Mouse (Mus musculus) left cerebral cortex, adult 18-20 months (tissue): ENCODE measurements around the gene Gm2696. TPM values are rescaled to one million over a fixed set of nuclear protein-coding genes. Genes with fewer than 3 reads are reported as not detected.
"Not testable (repeated sequence)": the region's sequence is repeated elsewhere in the genome, so short reads cannot be mapped to it uniquely, and the experiment has no call there.

Source experiments
- DNase-seq, 2 experiments: peaks; one replicate each; pipeline ENCODE4 v3.0.0; 2021 to 2022; ENCODE audit warnings: low spot score in 2 of 2, mixed read lengths in 1 of 2
- long read RNA-seq, 2 experiments: library from polyadenylated mRNA; stranded (forward); transcript quantifications; one replicate each; pipeline ENCODE4 v2.0.0; 2021
- total RNA-seq, 2 experiments: library from RNA; stranded (reverse); gene quantifications; 2 replicates each; pipeline ENCODE4 v1.2.3; 2021

Gm2696 gene
- total RNA-seq, result not detected
- long read RNA-seq, experiment 1, result 0 reads
- long read RNA-seq, experiment 2, result 0 reads

DNA sequence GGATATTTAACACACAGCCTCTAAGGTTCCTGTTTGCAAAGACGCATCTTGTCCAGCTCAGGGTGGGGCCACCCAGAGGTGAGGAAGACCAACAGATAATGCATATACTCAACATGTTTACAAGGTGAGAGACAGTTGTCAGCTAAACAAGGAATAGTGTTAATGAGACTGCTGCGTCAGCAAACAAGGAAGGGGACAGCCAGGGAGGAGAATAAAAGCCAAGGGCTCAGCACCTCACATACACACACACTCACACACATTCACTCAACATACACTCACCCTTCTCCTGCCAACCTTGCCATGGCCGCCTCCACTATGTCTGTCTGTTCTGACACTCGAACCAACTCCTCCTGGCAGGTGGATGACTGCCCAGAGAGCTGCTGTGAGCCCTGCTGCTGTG lies at the start of gene Gm2696:
TSS of gene Gm2696 (plus strand) at position 301 of the 400 bp plus-strand sequence.
- DNase-seq, result no peak

DNA sequence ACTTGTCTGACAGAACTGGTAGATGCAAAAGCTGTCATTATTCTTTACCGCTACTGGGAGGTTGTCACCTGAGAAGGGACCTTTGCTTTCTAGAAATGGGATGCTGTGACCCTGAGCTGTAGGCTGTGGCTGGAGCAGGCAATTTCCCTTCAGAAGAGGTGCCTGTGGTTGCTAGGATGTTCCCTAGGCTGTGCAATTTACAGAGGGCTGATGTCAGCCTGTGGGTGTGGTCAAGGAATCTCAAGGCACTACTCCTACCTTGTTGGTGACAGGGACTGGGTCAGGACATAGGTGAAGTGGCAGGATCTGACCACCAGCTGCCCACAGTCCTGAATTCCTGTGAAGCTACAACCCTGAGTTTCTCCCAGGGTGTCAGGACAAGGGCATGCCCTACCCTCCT lies 44.8 kb upstream of the Gm2696 start:
- no peak for DNase-seq

DNA sequence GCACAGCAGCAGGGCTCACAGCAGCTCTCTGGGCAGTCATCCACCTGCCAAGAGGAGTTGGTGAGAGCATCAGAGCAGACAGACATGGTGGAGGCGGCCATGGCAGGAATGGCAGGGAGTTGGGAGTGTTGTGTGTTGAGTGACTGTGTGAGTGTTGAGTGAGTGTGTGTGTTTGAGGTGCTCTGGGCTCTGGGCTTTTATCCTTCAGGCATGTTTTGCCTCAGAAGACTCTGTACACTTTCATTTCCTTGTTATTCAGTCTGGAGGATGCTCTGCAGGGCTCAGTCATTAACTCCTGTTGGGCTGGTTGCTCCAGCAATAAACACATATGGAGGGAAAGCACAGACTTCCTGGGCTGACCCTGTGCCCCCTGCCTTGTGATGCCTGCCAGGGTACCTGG lies 43.3 kb upstream of the Gm2696 start, which contains the start of gene Gm3238:
TSS of gene Gm3238 (minus strand) at position 101 of the 400 bp plus-strand sequence.
- DNase-seq, result not testable (repeated sequence)

DNA sequence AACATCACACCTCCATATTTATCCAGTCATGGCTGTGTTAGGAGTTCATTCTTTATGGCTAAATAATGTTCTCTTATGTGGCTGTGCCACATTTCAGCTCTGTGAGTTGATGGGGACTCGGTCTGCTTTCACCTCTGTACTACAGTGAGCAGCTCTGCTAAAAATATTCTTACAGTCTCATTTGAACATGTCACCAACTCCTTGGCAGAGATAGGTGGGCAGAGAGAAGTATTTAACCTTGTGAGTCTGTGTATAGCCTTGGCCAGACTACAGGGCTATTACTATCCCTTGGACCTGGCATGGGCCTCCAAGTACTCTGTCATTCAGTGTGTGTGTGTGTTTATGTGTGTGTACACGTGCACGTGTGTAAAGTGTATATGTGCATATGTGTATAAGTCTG lies 42.3 kb upstream of the Gm2696 start:
- not testable (repeated sequence) for DNase-seq

DNA sequence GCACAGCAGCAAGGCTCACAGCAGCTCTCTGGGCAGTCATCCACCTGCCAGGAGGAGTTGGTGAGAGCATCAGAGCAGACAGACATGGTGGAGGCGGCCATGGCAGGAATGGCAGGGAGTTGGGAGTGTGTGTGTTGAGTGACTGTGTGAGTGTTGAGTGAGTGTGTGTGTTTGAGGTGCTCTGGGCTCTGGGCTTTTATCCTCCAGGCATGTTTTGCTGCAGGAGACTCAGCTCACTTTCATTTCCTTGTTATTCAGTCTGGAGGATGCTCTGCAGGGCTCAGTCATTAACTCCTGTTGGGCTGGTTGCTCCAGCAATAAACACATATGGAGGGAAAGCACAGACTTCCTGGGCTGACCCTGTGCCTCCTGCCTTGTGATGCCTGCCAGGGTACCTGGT lies 37.6 kb upstream of the Gm2696 start, which contains the start of gene Gm7138:
TSS of gene Gm7138 (minus strand) at position 101 of the 400 bp plus-strand sequence.
- DNase-seq, result not testable (repeated sequence)

DNA sequence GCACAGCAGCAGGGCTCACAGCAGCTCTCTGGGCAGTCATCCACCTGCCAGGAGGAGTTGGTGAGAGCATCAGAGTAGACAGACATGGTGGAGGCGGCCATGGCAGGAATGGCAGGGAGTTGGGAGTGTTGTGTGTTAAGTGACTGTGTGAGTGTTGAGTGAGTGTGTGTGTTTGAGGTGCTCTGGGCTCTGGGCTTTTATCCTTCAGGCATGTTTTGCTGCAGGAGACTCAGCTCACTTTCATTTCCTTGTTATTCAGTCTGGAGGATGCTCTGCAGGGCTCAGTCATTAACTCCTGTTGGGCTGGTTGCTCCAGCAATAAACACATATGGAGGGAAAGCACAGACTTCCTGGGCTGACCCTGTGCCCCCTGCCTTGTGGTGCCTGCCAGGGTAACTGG lies 32.0 kb upstream of the Gm2696 start, which contains the start of gene Gm3250:
TSS of gene Gm3250 (minus strand) at position 101 of the 400 bp plus-strand sequence.
- DNase-seq, result not testable (repeated sequence)

DNA sequence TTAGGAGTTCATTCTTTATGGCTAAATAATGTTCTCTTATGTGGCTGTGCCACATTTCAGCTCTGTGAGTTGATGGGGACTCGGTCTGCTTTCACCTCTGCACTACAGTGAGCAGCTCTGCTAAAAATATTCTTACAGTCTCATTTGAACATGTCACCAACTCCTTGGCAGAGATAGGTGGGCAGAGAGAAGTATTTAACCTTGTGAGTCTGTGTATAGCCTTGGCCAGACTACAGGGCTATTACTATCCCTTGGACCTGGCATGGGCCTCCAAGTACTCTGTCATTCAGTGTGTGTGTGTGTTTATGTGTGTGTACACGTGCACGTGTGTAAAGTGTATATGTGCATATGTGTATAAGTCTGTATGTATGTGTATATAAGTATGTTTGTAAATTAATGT lies 31.1 kb upstream of the Gm2696 start:
- DNase-seq, result not testable (repeated sequence)

DNA sequence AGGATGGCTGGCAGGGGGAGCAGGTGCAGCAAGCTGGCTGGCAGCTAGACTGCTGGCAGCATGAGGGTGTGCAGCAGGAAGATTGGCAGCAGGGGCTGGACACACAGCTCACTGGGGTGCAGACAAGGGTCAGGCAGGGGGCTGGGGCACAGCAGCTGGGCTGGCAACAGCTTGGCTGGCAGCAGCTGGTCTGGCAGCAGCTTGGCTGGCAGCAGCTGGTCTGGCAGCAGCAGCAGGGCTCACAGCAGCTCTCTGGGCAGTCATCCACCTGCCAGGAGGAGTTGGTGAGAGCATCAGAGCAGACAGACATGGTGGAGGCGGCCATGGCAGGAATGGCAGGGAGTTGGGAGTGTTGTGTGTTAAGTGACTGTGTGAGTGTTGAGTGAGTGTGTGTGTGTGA lies 26.6 kb upstream of the Gm2696 start, which contains the start of gene Gm7137:
TSS of gene Gm7137 (minus strand) at position 325 of the 400 bp plus-strand sequence.
- not testable (repeated sequence) for DNase-seq

DNA sequence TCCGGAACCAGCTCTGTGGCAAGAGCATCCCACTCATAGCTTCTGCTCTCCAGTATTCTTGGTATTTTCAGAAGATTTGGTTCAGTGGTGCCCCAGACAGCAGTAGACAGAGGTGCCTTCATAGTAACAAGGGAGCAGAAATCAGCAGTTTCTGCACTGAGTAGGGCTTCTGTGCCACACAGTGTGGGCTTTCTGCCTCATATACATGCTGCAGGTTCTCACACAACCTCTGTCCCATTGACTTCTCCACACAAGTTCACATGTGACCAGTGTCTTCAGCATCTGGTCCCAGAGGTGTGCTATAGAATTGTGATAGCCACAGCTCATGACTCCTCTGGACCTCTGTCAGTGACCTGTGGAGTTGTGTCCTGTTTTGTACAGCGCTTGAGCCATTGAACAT lies 25.9 kb upstream of the Gm2696 start:
- DNase-seq, result no peak

DNA sequence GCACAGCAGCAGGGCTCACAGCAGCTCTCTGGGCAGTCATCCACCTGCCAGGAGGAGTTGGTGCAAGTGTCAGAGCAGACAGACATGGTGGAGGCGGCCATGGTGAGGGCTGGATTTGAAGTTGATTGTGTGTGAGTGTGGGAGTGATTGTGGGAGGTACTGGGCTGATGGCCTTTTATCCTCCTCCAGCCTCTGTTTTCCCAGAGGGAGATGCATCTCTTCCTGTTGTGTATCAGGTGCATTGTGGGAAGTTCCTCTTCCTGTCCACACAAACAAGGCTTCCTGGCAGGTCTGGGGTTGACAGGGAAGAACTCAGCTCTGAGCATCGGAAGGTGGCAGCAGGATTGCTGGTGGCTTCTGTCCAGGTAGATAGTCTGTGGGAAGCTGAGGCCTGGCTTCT lies 19.5 kb upstream of the Gm2696 start, which contains the start of gene Gm9639:
TSS of gene Gm9639 (minus strand) at position 101 of the 400 bp plus-strand sequence.
- DNase-seq, result no peak

DNA sequence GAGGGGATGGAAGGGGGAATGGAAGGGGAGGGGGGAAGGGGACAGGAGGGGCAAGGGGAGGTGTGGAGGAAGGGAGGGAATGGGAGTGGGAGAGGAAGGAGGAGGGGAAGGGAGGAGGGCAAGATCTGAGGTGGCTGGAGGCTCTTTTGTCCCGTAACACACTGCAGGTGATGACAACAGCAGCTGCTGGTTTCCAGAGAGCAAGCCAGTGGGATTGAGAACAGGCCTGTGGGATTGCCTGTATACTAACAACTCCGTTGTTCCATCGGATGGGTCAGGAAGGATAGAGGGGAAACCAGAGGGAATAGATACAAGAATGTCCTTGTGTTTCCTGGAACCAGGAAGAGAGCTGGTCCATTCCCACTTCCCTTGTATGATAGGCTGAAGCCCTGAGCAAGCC lies 16.8 kb upstream of the Gm2696 start:
- no peak for DNase-seq

DNA sequence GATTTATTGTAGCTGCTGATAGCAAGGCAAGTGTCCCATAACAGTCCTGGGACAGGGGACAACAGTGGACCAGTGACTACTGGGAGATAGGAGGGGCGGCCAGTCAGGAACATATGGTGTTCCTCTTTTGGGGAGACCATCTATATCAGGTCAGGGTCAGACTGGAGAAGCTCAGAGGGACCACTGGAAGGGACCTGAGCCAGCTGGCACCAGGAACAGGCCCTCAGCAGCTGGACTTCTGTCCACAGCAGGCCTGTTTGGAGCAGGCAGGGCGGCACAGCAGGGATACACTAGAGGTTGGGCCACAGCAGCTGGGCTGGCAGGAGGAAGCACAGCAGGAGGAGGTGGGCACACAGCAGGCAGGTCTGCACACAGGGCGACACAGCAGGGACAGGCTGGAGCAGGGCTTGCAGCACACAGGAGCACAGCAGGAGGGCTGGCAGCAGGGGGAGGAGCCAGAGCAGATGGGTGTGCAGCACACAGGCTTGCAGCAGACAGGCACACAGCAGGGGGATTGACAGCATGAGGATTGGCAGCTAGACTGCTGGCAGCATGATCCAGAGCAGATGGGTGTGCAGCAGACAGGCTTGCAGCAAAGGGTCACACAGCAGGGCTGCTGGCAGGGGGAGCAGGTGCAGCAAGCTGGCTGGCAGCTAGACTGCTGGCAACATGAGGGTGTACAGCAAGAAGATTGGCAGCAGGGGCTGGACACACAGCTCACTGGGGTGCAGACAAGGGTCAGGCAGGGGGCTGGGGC lies 16.1 kb upstream of the Gm2696 start:
- not testable (repeated sequence) for DNase-seq

DNA sequence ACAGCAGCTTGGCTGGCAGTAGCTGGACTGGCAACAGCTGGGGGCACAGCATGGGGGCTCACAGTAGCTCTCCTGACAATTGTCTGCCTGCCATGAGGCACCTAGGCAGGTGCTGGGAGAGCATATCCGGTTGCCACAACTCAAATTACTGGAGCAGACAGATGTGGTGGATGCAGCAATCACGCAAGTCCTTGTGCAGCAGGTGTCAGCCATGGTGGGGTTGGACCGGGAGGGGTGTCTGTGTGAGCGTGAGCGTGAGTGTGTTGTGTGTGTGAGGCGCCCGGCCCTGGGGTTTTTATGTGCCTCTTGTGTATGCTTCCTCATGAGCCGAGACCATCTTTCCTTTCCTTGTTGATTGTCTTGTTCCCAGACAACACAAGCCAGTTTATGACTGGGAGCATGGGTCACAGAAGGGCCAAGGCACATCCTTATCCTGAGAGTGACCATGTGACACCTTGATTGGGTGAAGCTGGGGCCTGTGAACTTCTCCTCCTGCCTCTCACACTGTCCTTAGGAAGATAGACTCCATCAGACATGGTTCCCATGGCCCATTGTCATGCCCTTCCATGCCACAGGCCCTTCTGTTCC lies 15.5 kb upstream of the Gm2696 start, which contains the start of gene Gm19668:
TSS of gene Gm19668 (minus strand) at position 213 of the 588 bp plus-strand sequence.
- no peak for DNase-seq

DNA sequence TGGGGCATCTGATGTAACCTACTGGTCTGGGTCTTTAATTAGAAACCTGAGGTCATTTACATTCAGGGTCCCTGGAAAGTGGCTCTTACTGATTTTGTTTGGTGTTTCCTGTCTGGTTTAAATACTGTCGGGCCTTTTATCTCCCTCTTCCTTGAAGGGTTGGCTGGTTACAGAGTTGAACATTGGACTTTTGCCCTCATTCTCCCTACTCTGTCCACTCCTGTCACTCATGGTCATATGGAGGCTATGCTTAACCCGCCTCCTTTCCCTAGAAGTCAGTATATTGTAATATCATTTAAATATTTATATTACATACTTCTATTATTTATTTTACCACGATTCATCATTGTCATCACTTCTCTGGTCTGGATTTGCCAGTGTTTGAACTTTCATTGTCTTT lies 10.4 kb upstream of the Gm2696 start:
- DNase-seq, result no peak

DNA sequence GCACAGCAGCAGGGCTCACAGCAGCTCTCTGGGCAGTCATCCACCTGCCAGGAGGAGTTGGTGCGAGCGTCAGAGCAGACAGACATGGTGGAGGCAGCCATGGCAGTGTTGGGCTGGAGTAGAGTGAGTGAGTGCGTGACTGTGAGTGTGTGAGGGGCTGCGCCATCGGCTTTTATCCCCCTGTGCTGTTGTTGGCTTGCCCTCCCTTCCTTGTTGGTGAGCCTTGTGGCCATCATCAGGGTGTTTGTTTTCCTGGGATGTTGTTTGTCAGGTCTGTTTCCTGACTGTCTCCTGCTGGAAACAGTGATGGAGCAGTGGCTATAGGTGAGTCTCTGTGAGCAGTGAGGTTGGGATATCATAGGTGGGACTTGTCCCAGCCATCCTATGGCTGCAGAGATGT lies 2.7 kb upstream of the Gm2696 start, which contains the start of gene Gm9507:
TSS of gene Gm9507 (minus strand) at position 101 of the 400 bp plus-strand sequence.
- no peak for DNase-seq

DNA sequence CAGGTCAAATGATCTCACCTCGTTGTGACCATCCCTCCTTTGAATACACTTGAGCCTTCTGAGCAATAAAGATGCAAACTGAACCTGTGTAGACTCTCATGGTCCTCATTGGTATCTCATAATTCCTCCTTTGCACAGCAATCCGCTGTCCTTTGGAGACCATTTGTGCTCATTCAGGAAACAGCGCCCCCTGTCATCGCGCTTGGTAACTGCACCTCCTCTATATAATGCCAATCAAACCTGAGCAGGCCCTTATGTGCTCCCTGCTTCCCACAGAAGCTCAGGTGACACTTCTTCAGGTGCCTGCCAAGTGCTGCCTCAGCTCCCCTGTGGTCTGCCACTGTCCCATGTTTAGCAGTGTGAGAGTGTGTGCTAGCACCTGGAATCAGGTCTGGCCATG lies 1.0 kb downstream of the Gm2696 start:
- no peak for DNase-seq

DNA sequence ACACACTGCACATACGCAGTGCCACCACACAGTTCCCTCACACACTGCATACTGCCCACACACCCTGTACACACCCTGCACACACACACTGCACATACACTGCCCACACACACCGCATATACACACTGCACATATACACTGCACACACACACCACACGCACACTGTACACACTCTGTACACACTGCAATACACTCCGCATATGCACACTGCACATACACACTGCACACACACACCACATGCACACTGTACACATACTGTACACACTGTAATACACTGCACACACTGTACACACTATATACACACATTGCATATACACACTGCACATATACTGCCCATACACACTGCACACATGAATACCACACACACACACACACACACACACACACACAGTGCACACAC lies 4.0 kb downstream of the Gm2696 start:
- DNase-seq, result no peak

DNA sequence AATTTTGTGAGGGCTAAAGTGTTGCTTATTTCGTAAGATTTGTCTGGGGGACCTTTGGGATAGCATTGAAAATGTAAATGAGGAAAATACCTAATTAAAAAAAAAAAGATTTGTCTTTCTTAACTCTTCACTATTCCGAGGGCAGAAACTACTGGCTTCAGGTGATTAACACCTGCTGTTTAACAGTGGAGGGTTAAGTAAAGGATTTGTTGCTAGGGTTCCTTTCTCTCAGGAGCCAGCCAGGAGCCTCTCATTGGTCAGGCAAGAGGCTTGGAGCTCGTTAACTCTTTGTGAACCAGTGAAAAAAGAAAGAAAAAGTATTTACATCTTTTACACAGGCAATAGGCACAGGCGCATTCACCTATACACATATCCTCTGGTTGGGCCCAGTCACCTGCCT lies 4.7 kb downstream of the Gm2696 start:
- no peak for DNase-seq

DNA sequence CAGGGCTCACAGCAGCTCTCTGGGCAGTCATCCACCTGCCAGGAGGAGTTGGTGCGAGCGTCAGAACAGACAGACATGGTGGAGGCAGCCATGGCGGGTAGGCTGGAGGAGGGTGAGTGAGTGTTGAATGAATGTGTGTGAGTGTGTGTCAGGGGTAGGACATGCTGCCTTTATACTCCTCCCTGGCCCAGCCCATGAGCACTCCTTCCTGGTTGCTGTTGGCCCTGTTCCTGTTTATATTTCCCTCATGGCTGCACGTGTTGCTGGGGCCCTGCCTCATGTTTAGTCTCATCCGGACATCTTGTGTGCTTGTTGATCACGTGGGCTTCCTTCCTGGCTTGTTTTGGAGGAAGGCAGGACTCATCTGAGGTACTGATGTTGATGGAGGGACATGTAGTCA lies 12.5 kb downstream of the Gm2696 start, which contains the start of gene Krtap10-4:
TSS of gene Krtap10-4 (minus strand) at position 145 of the 400 bp plus-strand sequence.
- no peak for DNase-seq

DNA sequence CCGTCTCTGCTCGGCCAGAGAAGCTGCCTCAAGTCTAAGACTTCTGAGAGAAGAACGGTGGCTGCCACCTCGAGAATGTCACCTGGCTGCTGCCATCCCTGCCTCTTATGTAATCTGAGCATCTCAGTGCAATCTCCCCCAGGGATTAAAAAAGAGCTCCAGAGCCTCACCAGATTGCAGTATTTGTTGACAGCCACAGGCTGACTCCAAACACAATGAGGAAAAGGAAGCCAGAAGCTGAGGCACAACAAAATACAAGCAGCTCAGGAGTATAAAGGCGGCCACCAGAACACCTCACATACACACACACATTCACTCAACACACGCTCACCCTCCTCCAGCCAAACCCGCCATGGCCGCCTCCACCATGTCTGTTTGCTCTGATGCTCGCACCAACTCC lies 21.2 kb downstream of the Gm2696 start, which contains the start of gene Krtap10-10:
TSS of gene Krtap10-10 (plus strand) at position 301 of the 400 bp plus-strand sequence.
- DNase-seq, result peak; percentile 14 to 43

DNA sequence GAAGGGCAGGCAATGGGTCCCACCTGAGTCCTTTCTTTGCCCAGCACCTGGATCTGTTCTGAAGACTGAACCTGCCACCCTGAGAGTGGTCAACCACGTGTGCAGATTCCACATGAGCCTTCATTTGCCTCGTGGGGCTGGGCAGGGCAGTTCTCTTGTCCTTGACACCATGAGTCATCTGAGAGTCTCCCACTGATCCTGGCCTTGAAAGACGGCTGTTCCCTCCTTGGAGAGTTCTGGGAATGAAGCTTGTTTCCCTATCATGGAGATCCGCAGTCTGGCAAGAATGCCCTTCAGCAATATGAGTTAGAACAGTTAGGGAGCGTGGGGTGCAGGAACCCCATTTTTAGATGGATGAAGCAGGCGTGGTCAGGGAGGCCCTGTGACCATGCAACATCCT lies 24.5 kb downstream of the Gm2696 start:
- DNase-seq, result no peak

DNA sequence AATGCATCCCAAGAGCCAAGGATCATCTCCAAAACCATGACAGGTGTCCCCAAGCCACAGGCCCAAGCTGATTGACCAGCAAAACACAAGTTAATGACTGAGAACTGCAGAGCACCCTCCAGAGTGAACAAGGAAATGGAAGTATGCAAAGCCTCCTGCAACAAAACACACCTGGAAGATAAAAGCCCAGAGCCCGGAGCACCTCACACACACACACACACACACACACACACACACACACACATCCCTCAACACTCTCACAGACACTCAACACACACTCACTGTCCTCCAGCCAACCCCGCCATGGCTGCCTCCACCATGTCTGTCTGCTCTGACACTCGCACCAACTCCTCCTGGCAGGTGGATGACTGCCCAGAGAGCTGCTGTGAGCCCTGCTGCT lies 32.0 kb downstream of the Gm2696 start, which contains the start of gene Gm36176:
TSS of gene Gm36176 (plus strand) at position 301 of the 400 bp plus-strand sequence.
- no peak for DNase-seq
